ENCODE assay signal across 24 mouse cellular contexts in genomic region chr3:115174625-115175024, GRCm38 (mm10).
"Had no signal": no experiment of that assay in that cellular context is flagged by ENCODE, and none has a peak within 500 bp of the region (broad histone marks: within the 10 kb centered on the region; RNA-seq: fewer than 3 reads in every experiment).

No protein-coding gene starts in this region.

- H3K4me3 ChIP-seq: gastrocnemius, adult 2 months; heart, embryonic 10.5 days; heart, embryonic 12.5 days; hindbrain, embryonic 10.5 days; hindbrain, embryonic 12.5 days; intestine, embryonic 15.5 days; layer of hippocampus, adult 2 months; left cerebral cortex, adult 2 months; limb, embryonic 10.5 days; limb, embryonic 12.5 days had no signal

- H3K4me2 ChIP-seq: heart, embryonic 12.5 days; hindbrain, embryonic 12.5 days; hindbrain, embryonic 14.5 days; intestine, embryonic 15.5 days; limb, embryonic 12.5 days had no signal

- H3K9ac ChIP-seq: heart, embryonic 12.5 days; hindbrain, embryonic 12.5 days; hindbrain, embryonic 14.5 days; intestine, embryonic 15.5 days; limb, embryonic 12.5 days had no signal

- H3K9me3 ChIP-seq: heart, embryonic 10.5 days; hindbrain, embryonic 10.5 days; hindbrain, embryonic 12.5 days; intestine, embryonic 15.5 days; limb, embryonic 10.5 days; limb, embryonic 12.5 days had no signal

- H3K27ac ChIP-seq: gastrocnemius, adult 2 months; heart, embryonic 10.5 days; hindbrain, embryonic 10.5 days; hindbrain, embryonic 12.5 days; hindbrain, embryonic 14.5 days; intestine, embryonic 15.5 days; layer of hippocampus, adult 2 months; left cerebral cortex, adult 2 months; limb, embryonic 10.5 days; limb, embryonic 12.5 days had no signal

- H3K27me3 ChIP-seq: heart, embryonic 12.5 days; hindbrain, embryonic 12.5 days; intestine, embryonic 15.5 days; limb, embryonic 12.5 days had no signal

- ATAC-seq: hindbrain, embryonic 16.5 days; inflammation-experienced regulatory T-cells, adult 6 months; intestine, embryonic 15.5 days; intestine, postnatal 0 days had no signal

- H3K4me1 ChIP-seq: heart, embryonic 10.5 days; heart, embryonic 12.5 days; hindbrain, embryonic 10.5 days; hindbrain, embryonic 12.5 days; intestine, embryonic 15.5 days; limb, embryonic 10.5 days had no signal

- H3K36me3 ChIP-seq: heart, embryonic 10.5 days; heart, embryonic 12.5 days; hindbrain, embryonic 10.5 days; hindbrain, embryonic 12.5 days; intestine, embryonic 15.5 days; limb, embryonic 10.5 days; limb, embryonic 12.5 days had no signal

- DNase-seq: gastrocnemius, adult 2 months; gastrocnemius, postnatal 10 days; gastrocnemius, postnatal 25 days; heart, adult 18-20 months; heart, postnatal 10 days; heart, postnatal 4 days; kidney, adult 18-20 months; kidney, adult 8-10 months; kidney, postnatal 10 days; kidney, postnatal 25 days; kidney, postnatal 4 days had no signal
